Mouse (Mus musculus): ENCODE measurements around the gene Mrto4.
A peak's percentile ranks its signal among the peaks of the same experiment; 100 is the strongest.

The Mrto4 gene

DNA sequence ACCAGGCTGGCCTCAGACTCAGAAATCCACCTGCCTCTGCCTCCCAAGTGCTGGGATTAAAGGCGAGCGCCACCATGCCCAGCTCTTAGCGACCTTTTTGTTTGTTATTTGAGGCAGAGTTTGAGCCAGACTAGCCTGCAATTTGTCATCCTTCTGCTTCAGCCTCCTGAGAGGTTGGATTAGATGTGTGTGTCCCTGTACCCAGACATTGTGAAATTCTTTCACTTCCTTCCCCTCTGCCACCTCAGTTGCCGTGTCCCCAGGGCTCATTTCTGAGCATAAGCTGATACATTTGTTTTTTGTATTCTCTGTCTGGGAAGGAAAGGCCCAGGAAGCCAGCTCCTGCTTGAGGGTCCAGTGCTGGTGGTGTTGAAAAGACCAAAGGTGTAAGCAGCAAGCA lies 11.5 kb downstream of the Mrto4 start:
- DNase-seq (ENCODE audit: low read depth), result no peak

DNA sequence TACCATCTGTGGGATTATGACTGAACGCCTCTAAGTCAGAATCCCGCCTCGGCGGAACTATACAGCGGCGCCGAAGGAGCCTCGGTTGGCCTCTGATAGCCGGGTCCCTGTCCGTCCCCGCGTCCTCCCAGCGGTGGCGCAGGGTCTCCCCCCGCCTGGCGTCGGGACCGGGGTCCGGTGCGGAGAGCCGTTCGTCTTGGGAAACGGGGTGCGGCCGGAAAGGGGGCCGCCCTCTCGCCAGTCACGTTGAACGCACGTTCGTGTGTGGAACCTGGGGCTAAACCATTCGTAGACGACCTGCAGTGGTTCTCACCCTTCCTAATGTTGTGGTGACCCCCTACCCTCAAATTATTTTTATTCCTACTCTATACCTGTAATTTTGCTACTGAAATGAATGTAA lies 14.2 kb downstream of the Mrto4 start:
- no peak for DNase-seq (ENCODE audit: low read depth)

DNA sequence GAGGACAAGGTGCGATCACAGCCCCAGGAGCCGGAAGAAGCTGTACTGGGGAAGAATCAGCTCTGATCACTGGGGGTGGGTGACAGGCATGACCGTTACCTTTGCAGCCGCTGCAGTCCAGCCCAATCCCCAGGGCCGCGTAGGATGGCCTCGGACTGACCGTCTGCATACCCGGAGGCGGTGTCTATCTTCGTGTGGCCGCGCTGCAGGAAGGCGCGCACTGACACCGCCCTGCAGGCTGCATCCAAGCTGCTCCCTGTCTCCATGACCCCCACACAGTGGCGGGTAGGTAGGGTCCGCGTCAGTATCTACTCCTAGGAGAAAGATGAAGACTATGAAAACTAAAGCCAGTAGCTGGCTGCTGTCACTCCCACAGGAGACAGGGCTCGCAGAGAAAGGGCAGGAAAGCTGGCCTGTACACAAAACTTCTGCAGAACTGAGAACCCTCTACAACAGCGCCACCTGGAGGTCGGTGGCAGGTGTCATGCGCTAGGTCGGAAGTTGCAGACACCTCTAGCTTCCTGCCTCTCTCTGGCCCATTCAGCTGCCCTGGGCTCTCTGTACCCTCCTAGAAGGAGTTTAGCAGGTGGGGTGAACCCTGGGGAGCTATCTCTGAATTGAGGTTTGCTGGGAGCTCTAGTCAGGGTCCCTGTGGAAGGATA lies 15.4 kb downstream of the Mrto4 start:
- peak; percentile 95 for DNase-seq (ENCODE audit: low read depth)

DNA sequence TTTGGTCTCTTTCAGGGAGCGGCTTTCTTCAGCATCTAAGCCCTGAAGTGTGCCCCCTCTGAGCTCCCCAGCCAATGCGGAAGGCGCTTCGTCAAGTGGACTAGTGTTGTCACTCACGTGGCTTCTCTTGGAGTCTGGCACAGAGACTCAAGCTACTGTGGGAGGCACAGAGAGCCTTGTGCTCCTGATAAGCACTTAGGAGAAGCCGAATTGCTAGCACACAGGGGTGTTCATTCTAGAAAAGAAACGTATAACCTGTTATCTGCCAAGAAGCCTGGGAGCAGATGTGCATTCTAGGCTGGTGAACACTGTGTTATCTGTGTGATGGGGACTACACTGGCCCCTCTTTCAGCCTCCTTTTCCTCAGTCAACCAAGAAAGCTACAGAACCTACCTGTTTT lies 16.9 kb downstream of the Mrto4 start:
- DNase-seq (ENCODE audit: low read depth), result no peak

DNA sequence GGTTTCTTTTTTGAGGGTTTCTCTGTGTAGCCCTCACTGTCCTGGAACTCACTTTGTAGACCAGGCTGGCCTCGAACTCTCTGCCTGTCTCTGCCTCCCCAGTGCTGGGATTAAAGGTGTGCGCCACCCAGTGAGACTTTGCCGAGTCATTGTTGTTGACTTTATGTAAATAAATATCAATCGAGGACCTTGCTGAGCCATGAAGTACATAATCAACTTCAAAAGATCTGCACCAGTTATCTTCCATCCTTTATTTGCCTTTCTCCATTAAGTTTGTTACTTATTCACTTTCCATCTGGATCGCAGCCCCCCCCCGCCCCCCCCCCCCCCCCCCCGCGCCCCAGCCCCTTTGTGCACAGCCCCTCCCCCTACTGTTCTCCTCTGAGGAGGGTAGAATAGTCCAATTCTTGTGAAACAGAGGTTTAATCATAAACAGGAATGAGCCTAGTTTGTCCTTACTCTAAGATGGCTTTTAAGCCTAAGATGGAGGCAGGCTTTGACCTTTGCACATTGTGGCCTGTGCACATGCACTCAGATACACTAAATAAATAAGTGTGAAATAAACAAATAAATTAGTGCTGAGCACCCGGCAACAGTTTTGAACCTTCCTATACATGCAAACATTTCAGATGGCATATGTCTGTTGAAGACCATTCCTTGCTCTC lies 17.6 kb downstream of the Mrto4 start:
- no peak for DNase-seq (ENCODE audit: low read depth)

DNA sequence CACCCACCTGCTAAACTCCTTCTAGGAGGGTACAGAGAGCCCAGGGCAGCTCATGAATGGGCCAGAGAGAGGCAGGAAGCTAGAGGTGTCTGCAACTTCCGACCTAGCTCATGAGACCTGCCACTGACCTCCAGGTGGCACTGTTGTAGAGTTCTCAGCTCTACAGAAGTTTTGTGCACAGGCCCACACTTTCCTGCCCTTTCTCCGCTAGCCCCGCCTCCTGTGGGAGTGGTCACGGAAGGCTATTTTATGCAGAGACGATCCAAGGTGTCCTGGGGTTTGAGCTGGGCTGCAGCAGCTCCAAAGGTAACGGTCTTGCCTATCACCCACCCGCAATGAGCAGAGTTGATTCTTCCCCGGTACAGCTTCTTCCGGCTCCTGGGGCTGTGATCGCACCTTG lies 21.8 kb downstream of the Mrto4 start:
- peak; percentile 99 for DNase-seq (ENCODE audit: low read depth)

DNA sequence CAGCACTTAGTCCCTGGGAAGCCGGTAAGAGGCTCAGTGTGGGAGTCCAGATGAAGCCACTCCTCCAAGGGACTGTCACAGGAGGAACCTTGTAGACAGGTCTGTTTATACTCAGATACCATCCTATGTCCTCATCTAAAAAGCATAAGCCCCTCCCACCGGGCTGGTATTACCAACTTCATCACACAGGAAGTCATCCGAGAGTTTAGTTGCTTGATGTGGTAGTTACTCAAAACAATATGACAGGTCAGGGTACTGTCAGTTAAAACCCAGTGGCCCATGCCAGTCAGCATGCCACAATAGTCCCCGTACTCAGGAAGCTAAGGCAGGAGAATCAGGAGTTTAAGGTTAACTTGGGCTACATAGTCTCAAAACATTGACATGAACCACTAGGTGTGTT lies 32.6 kb downstream of the Mrto4 start:
- DNase-seq (ENCODE audit: low read depth), result peak; percentile 69

DNA sequence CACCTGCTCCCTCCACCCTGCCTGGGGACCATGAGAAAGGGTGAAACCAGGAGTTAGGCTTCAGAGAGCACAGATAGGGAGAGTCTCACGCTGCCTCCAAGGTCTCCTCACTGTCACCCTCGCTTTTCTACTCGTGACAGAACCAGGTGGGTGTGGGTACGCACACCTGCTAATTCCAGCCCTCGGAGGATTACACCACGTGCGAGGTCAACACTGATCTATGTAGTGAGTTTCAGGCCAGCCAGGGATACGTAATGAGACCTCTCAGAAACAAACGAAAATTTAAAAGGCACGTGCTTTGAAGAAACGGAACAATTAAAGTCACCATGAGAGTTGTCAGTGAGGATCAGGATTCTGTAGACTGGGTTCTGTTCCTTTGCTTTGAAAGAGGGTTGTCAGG lies 33.9 kb downstream of the Mrto4 start:
- DNase-seq (ENCODE audit: low read depth), result no peak

DNA sequence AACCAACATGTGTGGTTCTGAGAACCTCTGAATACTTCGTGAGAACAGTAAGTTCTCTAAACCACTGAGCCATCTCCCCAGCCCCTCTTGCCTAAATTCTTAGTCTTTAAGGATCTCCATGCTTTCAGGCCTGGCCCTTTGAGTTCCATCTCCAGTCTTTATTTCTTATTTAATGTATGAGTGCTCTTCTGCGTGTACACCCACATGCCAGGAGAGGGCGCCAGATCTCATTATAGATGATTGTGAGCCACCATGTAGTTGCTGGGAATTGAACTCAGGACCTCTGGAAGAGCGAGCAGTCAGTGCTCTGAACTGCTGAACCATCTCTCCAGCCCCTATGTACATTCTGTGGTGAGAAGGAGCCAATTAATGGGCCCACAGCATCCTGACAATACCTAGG lies 39.7 kb downstream of the Mrto4 start:
- peak; percentile 84 for DNase-seq (ENCODE audit: low read depth)

DNA sequence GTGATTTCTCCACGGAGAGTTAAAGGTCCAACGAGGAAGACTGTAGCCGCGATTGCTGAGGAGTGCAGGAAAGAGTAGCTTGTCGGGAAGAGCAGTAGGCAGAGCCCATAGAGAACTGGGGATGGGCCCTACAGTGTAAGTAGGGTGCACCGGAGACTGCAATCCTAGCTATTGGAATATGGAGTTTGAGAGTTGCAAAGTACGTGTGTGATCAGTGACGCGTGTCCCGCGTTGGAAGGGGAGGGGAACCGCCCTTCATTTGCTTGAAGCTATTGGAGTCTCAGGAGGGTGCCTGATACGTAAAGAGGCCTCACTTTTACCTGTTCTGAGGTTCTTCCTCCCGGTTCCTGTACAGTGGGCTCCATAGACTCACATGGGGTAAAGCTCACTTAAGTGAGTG lies 40.7 kb downstream of the Mrto4 start:
- DNase-seq (ENCODE audit: low read depth), result no peak

DNA sequence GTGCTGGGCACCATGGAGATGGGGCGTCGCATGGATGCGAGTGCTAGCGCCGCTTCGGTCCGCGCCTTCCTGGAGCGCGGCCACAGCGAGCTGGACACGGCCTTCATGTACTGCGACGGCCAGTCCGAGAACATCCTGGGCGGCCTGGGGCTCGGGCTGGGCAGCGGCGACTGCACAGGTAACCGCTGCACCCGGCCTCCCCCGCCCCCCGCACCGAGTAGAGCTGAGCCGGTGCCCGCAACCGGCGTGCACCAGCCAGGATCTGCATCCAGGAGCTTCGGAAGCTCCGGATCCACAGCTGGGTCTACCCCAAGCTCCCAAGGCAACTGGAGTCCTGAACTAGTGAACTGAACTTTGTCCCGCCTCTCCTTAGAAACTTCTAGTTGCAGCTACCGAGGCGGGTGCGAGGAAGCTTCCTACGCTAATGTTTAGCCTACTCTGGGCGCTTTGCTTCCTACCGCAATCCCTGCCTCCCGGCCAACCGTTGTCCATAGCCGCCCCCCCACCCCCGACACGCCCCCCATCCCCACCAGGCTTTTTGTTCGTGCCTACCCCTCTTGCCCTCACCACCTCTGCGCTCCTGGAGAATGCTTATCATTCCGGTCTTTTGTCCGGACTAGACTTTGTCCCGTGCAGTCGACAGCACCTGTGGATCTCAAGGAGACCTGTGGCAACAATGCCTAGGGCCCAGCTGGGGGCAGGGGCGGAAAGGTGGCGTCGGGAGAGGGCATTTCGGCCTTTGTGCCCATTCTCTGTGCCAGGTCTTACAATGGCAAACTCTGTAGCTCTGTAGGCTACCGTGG lies 41.3 kb downstream of the Mrto4 start:
- DNase-seq (ENCODE audit: low read depth), result peak; percentile 33

DNA sequence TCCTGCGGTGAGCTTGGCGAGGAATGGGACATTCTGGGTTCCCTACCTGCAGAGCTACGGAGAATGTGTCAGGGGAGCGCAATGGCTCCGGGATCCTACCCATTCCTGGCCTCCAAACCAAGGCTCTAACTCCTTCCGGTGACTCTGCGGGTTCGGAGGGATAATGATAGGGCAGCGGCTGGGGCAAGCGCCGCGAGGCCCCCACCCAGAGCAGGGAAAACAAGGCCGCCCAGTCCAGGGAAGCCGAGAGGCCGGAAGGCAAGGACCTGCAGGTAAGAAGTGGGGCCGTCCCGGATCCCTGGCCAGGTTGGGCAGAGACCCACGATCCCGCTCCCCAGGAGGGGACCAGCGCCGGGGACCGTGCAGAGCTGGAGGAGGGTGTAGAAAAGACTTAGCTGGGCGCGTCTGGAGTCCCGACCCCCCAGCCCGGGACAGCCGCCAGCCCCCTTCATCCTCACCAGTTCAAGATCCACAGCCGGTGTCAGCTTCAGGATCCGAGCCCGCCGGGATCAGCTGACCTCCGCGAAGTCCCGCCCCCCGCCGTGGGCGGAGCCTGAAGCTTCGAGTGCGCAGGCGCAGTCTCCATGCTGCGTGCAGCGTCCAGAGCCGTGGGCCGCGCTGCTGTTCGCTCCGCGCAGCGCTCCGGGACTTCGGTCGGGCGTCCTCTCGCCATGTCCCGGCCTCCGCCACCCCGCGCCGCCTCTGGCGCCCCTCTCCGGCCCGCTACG lies 42.0 kb downstream of the Mrto4 start, which contains the start of the genes Pqlc2 and Akr7a5:
Pqlc2 (minus strand) TSS at position 538 of the 728 bp plus-strand sequence.
Akr7a5 (plus strand) TSS at position 574 of the 728 bp plus-strand sequence.
- DNase-seq (ENCODE audit: low read depth), result peak; percentile 96

DNA sequence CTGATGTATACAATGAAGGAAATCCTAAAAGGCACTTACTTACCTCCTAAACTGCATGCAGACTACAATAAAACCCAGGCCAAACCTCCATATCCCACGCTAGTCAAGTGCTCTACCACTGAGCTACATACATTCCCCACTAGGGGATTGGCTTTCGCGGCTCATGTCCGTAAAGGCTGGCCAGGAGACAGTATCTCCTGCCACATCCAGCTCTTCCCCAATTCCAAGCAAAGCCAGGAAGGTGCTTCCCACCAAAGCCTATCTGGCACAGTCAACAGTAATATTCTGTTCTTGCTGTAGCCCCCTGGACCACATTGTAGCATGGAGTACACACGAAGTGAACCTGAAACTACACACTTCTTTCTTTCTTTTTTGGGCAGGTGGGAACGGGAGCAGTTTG lies 42.7 kb downstream of the Mrto4 start:
- peak; percentile 44 for DNase-seq (ENCODE audit: low read depth)

DNA sequence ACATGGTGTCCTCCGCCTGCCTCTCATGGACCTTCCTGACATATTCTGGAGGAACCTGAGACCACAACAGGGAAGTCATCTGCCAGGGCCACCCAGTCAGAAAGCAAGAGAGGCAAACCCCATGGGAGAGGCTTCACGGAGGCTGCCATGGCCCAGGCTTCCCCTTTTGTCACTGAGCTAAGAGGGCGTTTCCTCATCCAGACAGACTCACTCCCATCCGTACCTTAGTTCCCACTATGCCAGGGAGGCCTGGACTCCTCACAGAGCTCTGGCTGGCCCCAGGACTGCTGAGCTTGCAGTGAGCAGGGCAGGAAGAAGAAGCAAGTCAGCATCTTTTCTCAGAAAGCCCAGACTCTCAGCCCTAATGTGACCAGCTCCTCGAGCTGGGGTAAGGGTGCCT lies 44.5 kb downstream of the Mrto4 start:
- no peak for DNase-seq (ENCODE audit: low read depth)

DNA sequence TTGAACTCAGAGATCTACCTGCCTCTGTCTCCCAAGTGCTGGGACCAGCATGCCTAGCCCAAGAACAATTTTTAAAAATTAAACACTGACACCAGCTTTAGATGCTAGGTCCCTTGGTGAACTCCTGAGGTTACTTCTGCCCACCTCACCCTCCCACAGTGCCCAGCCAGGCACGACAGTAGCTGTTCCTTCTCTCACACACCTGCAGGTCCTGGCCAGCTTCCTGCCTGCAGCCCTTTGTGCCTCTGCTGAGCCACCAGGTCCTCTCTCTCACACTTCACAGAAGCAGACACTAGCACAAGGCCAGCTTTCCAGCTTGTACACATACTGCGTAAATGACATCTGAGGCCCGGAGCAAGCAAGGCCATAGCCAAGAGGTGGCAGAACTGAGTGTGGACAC lies 46.9 kb downstream of the Mrto4 start:
- DNase-seq (ENCODE audit: low read depth), result no peak

DNA sequence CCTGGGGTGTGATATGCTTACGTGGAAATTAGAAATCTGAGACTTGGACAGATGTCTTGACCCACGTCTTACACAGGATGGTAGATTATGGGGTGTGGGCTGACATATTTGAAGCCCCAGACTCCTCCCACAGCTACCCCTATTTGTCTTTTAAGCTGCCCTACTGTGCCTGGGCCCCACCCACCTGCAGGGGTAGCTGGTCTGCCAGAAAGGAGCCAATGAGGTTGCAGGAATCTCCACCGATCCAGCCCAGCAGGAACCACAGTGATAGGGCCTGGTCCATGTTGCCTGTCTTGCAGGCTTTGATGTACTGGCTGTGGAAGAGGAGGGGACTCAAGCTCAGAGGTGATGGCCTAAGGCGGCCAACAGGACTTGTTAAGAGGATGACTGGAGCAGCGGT lies 50.1 kb downstream of the Mrto4 start:
- no peak for DNase-seq (ENCODE audit: low read depth)

DNA sequence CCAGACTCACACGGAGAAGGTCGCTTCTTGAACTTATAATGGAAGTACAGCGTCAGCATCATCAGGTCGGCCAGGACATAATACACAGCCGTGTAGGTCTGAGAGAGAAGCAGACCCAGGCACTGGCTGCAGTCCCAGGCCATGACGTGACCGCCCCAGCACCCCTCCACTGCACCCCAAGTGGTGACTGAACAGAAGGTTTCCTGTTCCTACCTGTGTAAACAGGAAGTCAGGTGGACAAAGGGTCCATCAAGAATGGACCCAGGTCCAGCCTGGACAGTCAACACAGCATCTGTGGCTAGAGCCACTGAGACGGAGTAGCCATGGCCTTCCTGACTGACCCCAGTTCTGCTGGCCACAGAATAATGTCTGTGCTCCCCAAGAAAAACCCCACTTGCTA lies 50.6 kb downstream of the Mrto4 start:
- no peak for DNase-seq (ENCODE audit: low read depth)

DNA sequence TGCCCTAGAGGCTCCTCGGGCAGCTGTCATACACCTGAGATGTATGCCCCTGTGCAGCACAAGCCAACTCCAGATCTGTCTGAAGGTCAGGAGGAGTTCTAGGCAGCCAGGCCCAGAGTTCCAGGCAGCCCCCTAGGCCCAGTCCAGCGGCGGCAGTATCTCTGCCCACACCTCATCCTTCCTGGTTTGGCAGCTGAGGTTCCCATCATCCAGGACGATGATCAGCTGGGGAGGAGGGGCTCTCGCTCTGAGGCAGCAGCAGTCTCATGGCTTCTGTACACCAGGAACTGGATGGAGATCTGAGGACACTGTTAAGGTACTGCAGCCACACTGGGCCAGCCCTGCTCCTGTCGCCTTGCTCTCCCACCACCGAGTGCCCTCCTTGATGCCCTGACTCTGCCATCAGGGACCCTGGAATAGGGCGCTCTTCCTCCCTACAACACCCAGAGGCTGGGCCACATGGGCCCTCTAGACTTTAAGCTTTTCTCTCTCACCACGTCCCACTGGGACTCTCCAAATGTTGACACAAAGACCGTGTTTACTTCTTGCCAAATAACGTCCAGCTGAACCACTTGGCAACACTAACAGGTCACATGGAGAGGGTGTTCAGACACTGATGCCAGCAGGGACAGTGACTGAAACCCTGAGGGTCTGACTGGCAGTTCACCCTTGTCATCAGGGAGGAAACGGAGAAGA lies 53.6 kb downstream of the Mrto4 start:
- no peak for DNase-seq (ENCODE audit: low read depth)

DNA sequence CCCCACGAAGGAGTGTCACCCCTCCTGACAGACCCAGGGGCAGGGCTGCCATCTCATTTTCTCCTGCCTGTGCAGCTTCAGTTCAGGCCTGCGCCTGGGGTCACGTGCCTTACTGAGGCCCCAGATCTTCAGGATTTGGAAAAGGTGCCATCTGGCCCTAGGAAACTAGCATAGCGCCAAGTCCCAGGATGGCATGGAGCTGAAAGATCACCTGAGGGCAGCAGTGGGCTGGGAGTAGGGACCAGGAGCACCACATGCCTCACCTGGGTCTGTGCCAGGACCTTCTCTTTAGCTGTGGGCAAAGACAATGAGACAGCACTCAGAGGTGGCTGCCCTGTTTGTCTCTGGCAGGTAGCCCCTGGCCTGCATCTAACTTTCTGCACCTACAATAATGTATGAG lies 54.8 kb downstream of the Mrto4 start:
- DNase-seq (ENCODE audit: low read depth), result no peak
